Mouse (Mus musculus) stomach, adult 2 months (tissue): ENCODE data around the gene Snx21. TPM values are rescaled to one million over a fixed set of nuclear protein-coding genes. Genes with fewer than 3 reads are reported as not detected.

ENCODE experiments used
- polyA plus RNA-seq: library from polyadenylated mRNA; depleted of rRNA; stranded (reverse); fragments of >200 nt; gene quantifications from 2 replicates; pipeline ENCODE4 v1.2.3, GENCODE M21; 2012; rRNA removed

The Snx21 gene
- 15.0 and 20.3 TPM in 2 replicates for polyA plus RNA-seq

GRCm38 (mm10) chr2:164785481-164786387, at the start of gene Snx21:
TSS of gene Snx21 (plus strand) at chr2:164785823.

GRCm38 (mm10) chr2:164745843-164746479, 39.7 kb upstream of the Snx21 start, which contains the start of the genes Wfdc3 and Dnttip1:
TSS of gene Wfdc3 (minus strand) at chr2:164745931.
TSS of gene Dnttip1 (plus strand) at chr2:164745983.

GRCm38 (mm10) chr2:164769258-164770037, 16.2 kb upstream of the Snx21 start, which contains the start of gene Ube2c:
TSS of gene Ube2c (plus strand) at chr2:164769898.

GRCm38 (mm10) chr2:164779481-164780086, 6.0 kb upstream of the Snx21 start, which contains the start of gene Tnnc2:
TSS of gene Tnnc2 (minus strand) at chr2:164779967.

GRCm38 (mm10) chr2:164804533-164805331, 19.1 kb downstream of the Snx21 start, which contains the start of the genes Acot8 and Zswim3:
TSS of gene Acot8 (minus strand) at chr2:164804882.
TSS of gene Zswim3 (plus strand) at chr2:164805098.

GRCm38 (mm10) chr2:164822636-164823165, 37.1 kb downstream of the Snx21 start, which contains the start of gene Zswim1:
TSS of gene Zswim1 (plus strand) at chr2:164822686.

GRCm38 (mm10) chr2:164828437-164828836, 42.8 kb downstream of the Snx21 start, which contains the start of gene Spata25:
TSS of gene Spata25 (minus strand) at chr2:164828537.

GRCm38 (mm10) chr2:164832748-164833301, 47.2 kb downstream of the Snx21 start, which contains the start of gene Ctsa:
TSS of gene Ctsa (plus strand) at chr2:164832873.

GRCm38 (mm10) chr2:164833314-164833959, 47.8 kb downstream of the Snx21 start, which contains the start of gene Neurl2:
TSS of gene Neurl2 (minus strand) at chr2:164833456.

Other genes with a start within 250 kb of the Snx21 start
- 41.0 and 51.1 TPM in 2 replicates for gene Wfdc2, start 223.4 kb upstream of the Snx21 start, polyA plus RNA-seq
- gene Spint3, start 212.4 kb upstream of the Snx21 start, polyA plus RNA-seq: 0.43 TPM in 1 of 2 replicates, not detected in the other
- 0.08 and 0.14 TPM in 2 replicates for gene Wfdc6a, start 200.4 kb upstream of the Snx21 start, polyA plus RNA-seq
- gene Eppin, start 192.2 kb upstream of the Snx21 start, polyA plus RNA-seq: 0.19 TPM in 1 of 2 replicates, not detected in the other
- 0.11 TPM in 1 of 2 replicates, not detected in the other for gene Wfdc6b, start 172.3 kb upstream of the Snx21 start, polyA plus RNA-seq
- gene Wfdc8, start 172.2 kb upstream of the Snx21 start, polyA plus RNA-seq: 0.26 TPM in 1 of 2 replicates, not detected in the other
- gene Wfdc16, start 147.0 kb upstream of the Snx21 start, polyA plus RNA-seq: 0.09 TPM in 1 of 2 replicates, not detected in the other
- gene Wfdc10, start 129.8 kb upstream of the Snx21 start, polyA plus RNA-seq: 0.30 and 3.4 TPM in 2 replicates
- not detected in 2 replicates for gene Wfdc9, start 129.2 kb upstream of the Snx21 start, polyA plus RNA-seq
- gene Wfdc11, start 111.7 kb upstream of the Snx21 start, polyA plus RNA-seq: not detected in 2 replicates
- 0.75 and 2.0 TPM in 2 replicates for gene Wfdc13, start 100.7 kb upstream of the Snx21 start, polyA plus RNA-seq
- gene Spint4, start 87.3 kb upstream of the Snx21 start, polyA plus RNA-seq: 0.20 TPM in 1 of 2 replicates, not detected in the other
- gene Spint5, start 70.5 kb upstream of the Snx21 start, polyA plus RNA-seq: not detected in 2 replicates
- 0.22 TPM in 1 of 2 replicates, not detected in the other for gene Wfdc3, start 39.9 kb upstream of the Snx21 start, polyA plus RNA-seq
- gene Dnttip1, start 39.8 kb upstream of the Snx21 start, polyA plus RNA-seq: 9.0 and 25.3 TPM in 2 replicates
- gene Ube2c, start 15.9 kb upstream of the Snx21 start, polyA plus RNA-seq: 31.9 and 34.3 TPM in 2 replicates
- 33.7 and 34.0 TPM in 2 replicates for gene Tnnc2, start 5.9 kb upstream of the Snx21 start, polyA plus RNA-seq
- 37.1 and 48.4 TPM in 2 replicates for gene Acot8, start 19.1 kb downstream of the Snx21 start, polyA plus RNA-seq
- gene Zswim3, start 19.3 kb downstream of the Snx21 start, polyA plus RNA-seq: 0.58 and 1.1 TPM in 2 replicates
- gene Zswim1, start 36.9 kb downstream of the Snx21 start, polyA plus RNA-seq: 8.0 and 8.1 TPM in 2 replicates
- not detected in 2 replicates for gene Spata25, start 42.7 kb downstream of the Snx21 start, polyA plus RNA-seq
- 97.4 and 104 TPM in 2 replicates for gene Ctsa, start 47.0 kb downstream of the Snx21 start, polyA plus RNA-seq
- 3.4 and 4.2 TPM in 2 replicates for gene Neurl2, start 47.6 kb downstream of the Snx21 start, polyA plus RNA-seq
- gene Pltp, start 71.9 kb downstream of the Snx21 start, polyA plus RNA-seq: 43.0 and 47.2 TPM in 2 replicates
- gene Pcif1, start 93.5 kb downstream of the Snx21 start, polyA plus RNA-seq: 30.9 and 37.6 TPM in 2 replicates
- 16.7 and 17.1 TPM in 2 replicates for gene Zfp335, start 125.9 kb downstream of the Snx21 start, polyA plus RNA-seq
- gene Mmp9, start 155.0 kb downstream of the Snx21 start, polyA plus RNA-seq: 1.9 and 3.6 TPM in 2 replicates
- gene Slc12a5, start 175.0 kb downstream of the Snx21 start, polyA plus RNA-seq: 0.30 and 0.47 TPM in 2 replicates
- gene Ncoa5, start 249.0 kb downstream of the Snx21 start, polyA plus RNA-seq: 9.8 and 12.4 TPM in 2 replicates